Comparison of ENCODE assay signal across 15 mouse cellular contexts in genomic region chr14:122881699-122882098, GRCm38 (mm10). TPM values are rescaled to one million over a fixed set of nuclear protein-coding genes. Genes with fewer than 3 reads are reported as not detected.
DNase-seq lines count a peak whose midpoint lies in the region; ATAC-seq lines count a peak whose summit lies in the region.
"Had no signal": no experiment of that assay in that cellular context is flagged by ENCODE, and none has a peak within 500 bp of the region (broad histone marks: within the 10 kb centered on the region; RNA-seq: fewer than 3 reads in every experiment).

No protein-coding gene starts in this region.

- no peak for ATAC-seq in neural tube, embryonic 11.5 days (ENCODE audit: insufficient read depth, low FRiP score, low TSS enrichment)
- peak; percentile 12; the same call in 1 of the 2 replicates for ATAC-seq in midbrain, embryonic 11.5 days (ENCODE audit: low FRiP score)
- no peak for ATAC-seq in liver, embryonic 12.5 days
- ATAC-seq in megakaryocyte, adult 5-6 weeks (ENCODE audit: poor library complexity, severe bottlenecking) = no peak
- ATAC-seq: intestine, embryonic 15.5 days; lung, postnatal 0 days had no signal

- no peak for DNase-seq in neural tube, embryonic 11.5 days (ENCODE audit: low spot score)
- DNase-seq in neural tube, embryonic 10.5 days (ENCODE audit: extremely low spot score, low spot score) = no peak
- DNase-seq in hindbrain, embryonic 10.5 days (ENCODE audit: low spot score) = no peak
- no peak for DNase-seq in midbrain, embryonic 11.5 days (ENCODE audit: low spot score, missing footprints)
- DNase-seq in thymus, postnatal 10 days (ENCODE audit: low spot score in 2 of 2) = no peak
- DNase-seq: gastrocnemius, postnatal 14 days; kidney, postnatal 25 days; thymus, postnatal 36 days had no signal

- 46% methylated on average over 2 of the region's 2 CpGs for WGBS in neural tube, embryonic 11.5 days
- WGBS in hindbrain, embryonic 10.5 days = 44% methylated on average over 2 of the region's 2 CpGs
- 51% methylated on average over 2 of the region's 2 CpGs for WGBS in midbrain, embryonic 11.5 days
- 69% methylated on average over 2 of the region's 2 CpGs for WGBS in liver, embryonic 12.5 days (ENCODE audit: insufficient replicate concordance)

- no peak overlapping the region for H3K4me3 ChIP-seq in neural tube, embryonic 11.5 days (ENCODE audit: low read depth, low read length)
- no peak overlapping the region for H3K4me3 ChIP-seq in hindbrain, embryonic 10.5 days
- no peak overlapping the region for H3K4me3 ChIP-seq in midbrain, embryonic 11.5 days (ENCODE audit: low read depth, low read length)
- no peak overlapping the region for H3K4me3 ChIP-seq in liver, embryonic 12.5 days
- H3K4me3 ChIP-seq: erythroblast, embryonic 14.5 days; heart, embryonic 13.5 days; intestine, embryonic 15.5 days had no signal

- H3K36me3 ChIP-seq in neural tube, embryonic 11.5 days (ENCODE audit: control insufficient read depth, insufficient read depth, low read length) = no peaks in the 10 kb centered on the region
- H3K36me3 ChIP-seq in hindbrain, embryonic 10.5 days = no peaks in the 10 kb centered on the region
- H3K36me3 ChIP-seq in midbrain, embryonic 11.5 days (ENCODE audit: control insufficient read depth, insufficient read depth, low read length) = no peaks in the 10 kb centered on the region
- H3K36me3 ChIP-seq in liver, embryonic 12.5 days = no peaks in the 10 kb centered on the region
- H3K36me3 ChIP-seq: heart, embryonic 13.5 days; intestine, embryonic 15.5 days had no signal

- peaks cover 18% of the 10 kb centered on the region for H3K4me1 ChIP-seq in neural tube, embryonic 11.5 days (ENCODE audit: control insufficient read depth, insufficient read depth, low read length)
- peaks cover 37% of the 10 kb centered on the region for H3K4me1 ChIP-seq in hindbrain, embryonic 10.5 days (replicated peaks)
- H3K4me1 ChIP-seq in midbrain, embryonic 11.5 days (ENCODE audit: control insufficient read depth, insufficient read depth, low read length) = peaks cover 21% of the 10 kb centered on the region
- no peaks in the 10 kb centered on the region for H3K4me1 ChIP-seq in liver, embryonic 12.5 days
- H3K4me1 ChIP-seq: intestine, embryonic 15.5 days had no signal

- no peaks in the 10 kb centered on the region for H3K9me3 ChIP-seq in neural tube, embryonic 11.5 days (ENCODE audit: control insufficient read depth, low read length)
- no peaks in the 10 kb centered on the region for H3K9me3 ChIP-seq in hindbrain, embryonic 10.5 days
- H3K9me3 ChIP-seq in midbrain, embryonic 11.5 days (ENCODE audit: control insufficient read depth, low read length) = no peaks in the 10 kb centered on the region
- no peaks in the 10 kb centered on the region for H3K9me3 ChIP-seq in liver, embryonic 12.5 days (replicated peaks)
- H3K9me3 ChIP-seq: heart, embryonic 13.5 days; intestine, embryonic 15.5 days had no signal

- peak overlapping the region; percentile 36; the same call in 1 of the 2 replicates for H3K27ac ChIP-seq in neural tube, embryonic 11.5 days (ENCODE audit: low read depth, low read length)
- H3K27ac ChIP-seq in hindbrain, embryonic 10.5 days = peak overlapping the region; percentile 77
- H3K27ac ChIP-seq in midbrain, embryonic 11.5 days (ENCODE audit: low read depth, low read length) = no peak overlapping the region
- H3K27ac ChIP-seq in liver, embryonic 12.5 days = no peak overlapping the region
- H3K27ac ChIP-seq: heart, embryonic 13.5 days; intestine, embryonic 15.5 days had no signal

- no peaks in the 10 kb centered on the region for H3K27me3 ChIP-seq in neural tube, embryonic 11.5 days (ENCODE audit: control insufficient read depth, insufficient read depth, low read length)
- no peaks in the 10 kb centered on the region; the same call in 1 of the 2 replicates for H3K27me3 ChIP-seq in hindbrain, embryonic 10.5 days (ENCODE audit: insufficient read depth, poor library complexity, severe bottlenecking)
- no peaks in the 10 kb centered on the region for H3K27me3 ChIP-seq in midbrain, embryonic 11.5 days (ENCODE audit: control insufficient read depth, insufficient read depth, low read length)
- no peaks in the 10 kb centered on the region for H3K27me3 ChIP-seq in liver, embryonic 12.5 days (replicated peaks)
- H3K27me3 ChIP-seq: CH12.LX; heart, embryonic 13.5 days; intestine, embryonic 15.5 days had no signal

- H3K9ac ChIP-seq in neural tube, embryonic 11.5 days (ENCODE audit: low read length) = no peak overlapping the region
- no peak overlapping the region for H3K9ac ChIP-seq in midbrain, embryonic 11.5 days (ENCODE audit: low read length)
- no peak overlapping the region for H3K9ac ChIP-seq in liver, embryonic 12.5 days
- H3K9ac ChIP-seq: heart, embryonic 13.5 days; intestine, embryonic 15.5 days had no signal

- no peak overlapping the region for H3K4me2 ChIP-seq in neural tube, embryonic 11.5 days (ENCODE audit: low read depth)
- H3K4me2 ChIP-seq in midbrain, embryonic 11.5 days = no peak overlapping the region
- H3K4me2 ChIP-seq in liver, embryonic 12.5 days = no peak overlapping the region
- H3K4me2 ChIP-seq: heart, embryonic 13.5 days; intestine, embryonic 15.5 days had no signal

RNA-seq across cellular contexts. Expression of gene Ggact, which starts 31.9 kb away (rescaled TPM):
- 5.3 and 5.6 TPM in 2 replicates for polyA plus RNA-seq in neural tube, embryonic 11.5 days (2014; fragmentation: Nextera tagmentation; extraction: Ambion mirVana)
- polyA plus RNA-seq in hindbrain, embryonic 10.5 days (2016; fragmentation: Nextera tagmentation; extraction: Ambion mirVana) = 4.3 and 5.8 TPM in 2 replicates
- 5.2 and 5.5 TPM in 2 replicates for polyA plus RNA-seq in midbrain, embryonic 11.5 days (2014; fragmentation: Nextera tagmentation; extraction: Ambion mirVana)
- 14.3 and 16.1 TPM in 2 replicates for polyA plus RNA-seq in liver, embryonic 12.5 days (2016; fragmentation: Nextera tagmentation; extraction: Ambion mirVana)
- 0.65 and 1.2 TPM in 2 replicates for total RNA-seq in megakaryocyte, adult 5-6 weeks (2015)
- 0.20 and 0.51 TPM in 2 replicates for total RNA-seq in megakaryocyte, adult 5-6 weeks (2017)

Comparison
In these comparisons a context has a peak if more than half of its experiments do, and no peak if none do; other contexts are left out.
1. H3K27ac ChIP-seq: peak in neural tube, embryonic 11.5 days (single experiment) and hindbrain, embryonic 10.5 days (single experiment); none in midbrain, embryonic 11.5 days (single experiment) and liver, embryonic 12.5 days (single experiment).